Mouse (Mus musculus): ENCODE data around the gene Olfr986. TPM values are rescaled to one million over a fixed set of nuclear protein-coding genes. Genes with fewer than 3 reads are reported as not detected.

Gene Olfr986
- polyA plus RNA-seq, 1 experiment from 2014 or later: not detected

DNA sequence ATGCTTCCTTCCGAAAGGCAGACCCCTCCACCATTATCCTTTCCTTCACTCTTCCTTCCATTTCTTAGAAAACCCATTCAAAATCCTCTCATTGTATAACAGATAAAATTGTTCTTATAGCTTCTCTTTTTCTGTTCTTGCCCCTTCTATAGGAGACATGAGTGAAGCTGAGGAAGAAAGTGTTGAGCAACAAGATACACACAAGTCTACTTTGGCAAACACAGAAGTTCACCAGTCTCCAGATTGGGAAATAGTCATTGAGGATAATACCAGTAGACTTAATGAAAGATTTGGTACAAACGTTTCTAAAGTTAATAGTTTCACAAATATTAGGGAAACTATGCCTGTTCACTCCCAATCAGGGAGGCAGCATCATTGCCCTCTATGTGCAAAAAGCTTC lies 30.0 kb downstream of the Olfr986 start:
- no peak overlapping the region for H3K4me3 ChIP-seq
- H3K27ac ChIP-seq: no peak overlapping the region
- WGBS: 83% methylated on average over 2 of the region's 2 CpGs
- peaks cover 59% of the 10 kb centered on the region for H3K36me3 ChIP-seq
- no peaks in the 10 kb centered on the region for H3K27me3 ChIP-seq (ENCODE audit: insufficient read depth, poor library complexity, severe bottlenecking)
- no peaks in the 10 kb centered on the region for H3K4me1 ChIP-seq
- no peaks in the 10 kb centered on the region for H3K9me3 ChIP-seq
- DNase-seq (ENCODE audit: low spot score): no peak

DNA sequence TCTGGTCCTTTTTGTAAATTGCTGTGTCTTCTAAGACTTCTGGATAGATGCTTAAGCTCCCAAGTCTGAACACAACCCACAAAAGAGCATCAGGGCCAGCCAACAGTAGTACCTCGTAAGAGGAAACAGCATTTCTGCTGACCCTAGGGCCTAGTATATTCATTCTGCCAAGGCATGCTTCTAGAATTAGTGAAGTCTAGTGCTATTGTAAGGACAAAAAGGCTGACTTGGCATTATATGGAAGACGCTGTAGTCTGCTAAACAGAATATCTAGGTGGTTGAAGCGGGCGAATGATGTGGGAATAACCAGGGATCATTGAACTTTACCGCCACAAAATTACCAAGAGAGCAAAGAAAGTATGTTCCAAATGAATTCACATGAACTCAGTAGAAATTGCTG lies 33.3 kb downstream of the Olfr986 start:
- Histone ChIP-seq H3K36me3 (peaks cover 41% of the 10 kb centered on the region), H3K4me3 (no peak overlapping the region), H3K27me3 (ENCODE audit: insufficient read depth, poor library complexity, severe bottlenecking) (no peaks in the 10 kb centered on the region), H3K4me1 (no peaks in the 10 kb centered on the region), H3K27ac (no peak overlapping the region), H3K9me3 (no peaks in the 10 kb centered on the region)
- WGBS: 94% methylated on average over 5 of the region's 5 CpGs
- DNase-seq (ENCODE audit: low spot score): no peak

DNA sequence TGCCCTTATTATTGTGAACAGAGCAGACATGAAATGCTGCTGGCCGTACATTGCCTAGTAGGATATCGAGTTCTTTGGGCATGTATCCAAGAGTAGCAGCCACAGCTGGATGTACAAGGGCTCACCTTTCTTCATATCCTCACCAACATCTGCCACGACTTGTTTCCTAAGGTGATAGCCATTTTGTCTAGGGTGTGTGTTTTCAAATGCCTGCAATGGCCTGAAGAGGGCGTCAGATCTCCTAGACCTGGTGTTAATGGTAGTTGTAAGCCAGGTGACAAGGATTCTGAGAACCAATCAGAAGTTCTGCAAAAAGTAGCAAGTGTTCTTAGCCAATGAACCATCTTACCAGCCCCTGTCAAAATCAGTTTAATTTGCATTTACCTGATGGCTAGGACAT lies 35.9 kb downstream of the Olfr986 start:
- Histone ChIP-seq H3K36me3 (peaks cover 15% of the 10 kb centered on the region), H3K27ac (no peak overlapping the region), H3K9me3 (no peaks in the 10 kb centered on the region), H3K27me3 (ENCODE audit: insufficient read depth, poor library complexity, severe bottlenecking) (no peaks in the 10 kb centered on the region), H3K4me3 (no peak overlapping the region), H3K4me1 (no peaks in the 10 kb centered on the region)
- 72% methylated on average over 4 of the region's 4 CpGs for WGBS
- no peak for DNase-seq (ENCODE audit: low spot score)

DNA sequence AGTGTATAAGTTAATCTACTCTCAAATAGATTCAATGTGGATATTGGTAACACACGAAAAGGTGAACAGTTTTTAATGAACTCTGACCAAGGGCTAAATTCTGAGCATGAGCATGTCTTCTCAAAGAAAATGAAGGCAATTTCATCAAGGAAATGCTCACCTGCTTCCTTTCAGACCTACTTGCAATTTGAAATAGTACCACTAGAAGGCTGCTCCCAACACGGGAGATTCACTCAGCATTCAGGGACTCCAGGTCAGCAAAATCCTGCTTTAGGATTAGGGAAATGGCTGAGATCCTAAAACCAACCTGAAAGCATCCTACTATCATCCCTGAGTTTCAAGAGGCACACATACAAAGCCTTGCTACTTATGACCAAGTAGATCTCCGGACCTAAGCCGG lies 43.6 kb downstream of the Olfr986 start:
- WGBS: 62% methylated on average over 4 of the region's 4 CpGs
- Histone ChIP-seq H3K4me1 (no peaks in the 10 kb centered on the region), H3K27me3 (ENCODE audit: insufficient read depth, poor library complexity, severe bottlenecking) (no peaks in the 10 kb centered on the region), H3K9me3 (no peaks in the 10 kb centered on the region), H3K27ac (no peak overlapping the region), H3K36me3 (no peaks in the 10 kb centered on the region), H3K4me3 (no peak overlapping the region)
- no peak for DNase-seq (ENCODE audit: low spot score)

DNA sequence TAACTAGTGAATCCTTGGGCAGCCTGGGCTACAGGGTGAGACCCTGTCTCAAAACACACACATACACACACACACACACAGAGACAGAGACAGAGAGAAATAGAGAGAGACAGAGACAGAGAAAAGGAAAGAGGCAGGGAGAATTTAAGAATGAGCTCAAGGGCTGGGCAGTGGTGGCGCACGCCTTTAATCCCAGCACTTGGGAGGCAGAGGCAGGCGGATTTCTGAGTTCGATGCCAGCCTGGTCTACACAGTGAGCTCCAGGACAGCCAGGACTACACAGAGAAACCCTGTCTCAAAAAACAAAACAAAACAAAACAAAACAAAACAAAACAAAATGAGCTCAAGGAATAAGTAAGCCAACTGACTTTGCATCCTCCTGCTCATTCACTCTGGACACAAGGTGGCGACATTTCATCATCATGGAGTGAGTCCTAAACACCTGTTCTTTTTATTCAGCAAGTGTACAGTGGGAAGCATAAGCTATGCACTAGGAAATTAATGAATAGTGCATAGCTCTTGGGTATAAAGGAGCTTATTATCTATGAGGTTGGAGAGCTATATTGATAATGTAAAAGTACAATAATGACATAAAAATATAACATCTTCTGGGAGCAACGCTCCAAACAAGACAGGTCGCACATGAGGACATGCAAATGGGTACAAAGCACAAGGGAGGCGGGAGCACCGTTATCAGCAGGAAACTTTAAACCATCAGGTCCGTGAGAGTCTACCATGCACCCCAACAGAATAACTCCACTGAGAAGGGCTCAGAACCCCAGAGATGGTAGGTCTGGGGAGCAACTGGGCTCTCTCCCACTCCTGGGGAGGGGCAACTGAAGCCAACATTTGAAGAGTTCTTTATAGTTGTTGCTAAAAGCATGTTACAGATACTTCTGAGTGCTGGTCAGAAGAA lies 47.4 kb downstream of the Olfr986 start:
- Histone ChIP-seq H3K27ac (no peak overlapping the region), H3K27me3 (ENCODE audit: insufficient read depth, poor library complexity, severe bottlenecking) (no peaks in the 10 kb centered on the region), H3K4me1 (no peaks in the 10 kb centered on the region), H3K36me3 (no peaks in the 10 kb centered on the region), H3K4me3 (no peak overlapping the region), H3K9me3 (no peaks in the 10 kb centered on the region; the same call in 1 of the 2 replicates)
- DNase-seq (ENCODE audit: low spot score): no peak
- WGBS: 65% methylated on average over 10 of the region's 10 CpGs

DNA sequence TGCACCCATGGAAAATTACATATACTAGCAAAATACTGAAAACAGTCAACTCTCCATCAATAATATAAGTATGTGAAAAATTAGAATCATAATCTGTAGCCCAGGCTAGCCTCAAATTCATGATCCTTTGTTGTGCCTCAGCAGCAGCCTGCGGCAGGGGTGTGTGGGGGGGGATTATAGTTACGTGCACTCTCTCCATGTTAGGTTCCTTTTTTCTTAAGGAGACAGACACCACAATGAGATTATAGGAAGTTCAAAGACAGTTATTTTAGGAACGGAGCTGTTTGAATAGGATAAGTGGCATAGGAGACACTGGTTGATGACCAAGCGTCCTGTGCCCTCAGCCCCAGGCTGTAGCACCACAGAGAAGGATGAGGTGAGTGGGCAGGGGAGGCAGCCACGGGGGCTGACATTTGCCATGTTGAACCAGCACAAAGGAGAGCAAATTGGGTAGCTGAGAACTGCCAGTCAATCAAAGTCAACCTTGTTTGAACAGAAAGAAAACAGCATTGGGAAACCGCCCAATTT lies 48.1 kb downstream of the Olfr986 start:
- Histone ChIP-seq H3K27ac (no peak overlapping the region), H3K36me3 (no peaks in the 10 kb centered on the region), H3K27me3 (ENCODE audit: insufficient read depth, poor library complexity, severe bottlenecking) (no peaks in the 10 kb centered on the region), H3K4me1 (no peaks in the 10 kb centered on the region), H3K9me3 (no peaks in the 10 kb centered on the region; the same call in 1 of the 2 replicates), H3K4me3 (no peak overlapping the region)
- WGBS: 52% methylated on average over 6 of the region's 6 CpGs
- DNase-seq (ENCODE audit: low spot score): no peak

DNA sequence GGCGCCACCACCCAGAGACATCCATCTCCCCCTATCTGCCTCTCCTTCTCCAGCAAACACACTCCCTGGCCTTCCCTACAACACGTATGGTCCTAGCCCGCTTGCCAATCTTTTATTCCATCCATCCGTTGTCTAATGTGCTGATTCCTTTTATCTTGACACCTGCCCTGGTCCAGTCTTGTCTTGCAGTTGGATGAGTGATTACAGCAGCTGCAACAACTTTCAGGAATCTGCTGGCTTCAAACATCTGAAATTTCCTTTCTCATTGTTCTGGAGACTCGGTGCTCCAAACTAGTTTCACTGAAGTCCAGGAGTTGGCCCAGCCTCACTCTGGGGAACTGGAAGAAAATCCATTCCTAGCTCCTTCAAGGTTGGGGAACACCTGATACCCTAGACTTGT lies 48.8 kb downstream of the Olfr986 start:
- H3K27ac ChIP-seq: no peak overlapping the region
- H3K9me3 ChIP-seq: no peaks in the 10 kb centered on the region; the same call in 1 of the 2 replicates
- H3K27me3 ChIP-seq (ENCODE audit: insufficient read depth, poor library complexity, severe bottlenecking): no peaks in the 10 kb centered on the region
- no peak overlapping the region for H3K4me3 ChIP-seq
- no peak for DNase-seq (ENCODE audit: low spot score)
- WGBS: 66% methylated on average over 5 of the region's 5 CpGs
- no peaks in the 10 kb centered on the region for H3K4me1 ChIP-seq
- no peaks in the 10 kb centered on the region for H3K36me3 ChIP-seq

DNA sequence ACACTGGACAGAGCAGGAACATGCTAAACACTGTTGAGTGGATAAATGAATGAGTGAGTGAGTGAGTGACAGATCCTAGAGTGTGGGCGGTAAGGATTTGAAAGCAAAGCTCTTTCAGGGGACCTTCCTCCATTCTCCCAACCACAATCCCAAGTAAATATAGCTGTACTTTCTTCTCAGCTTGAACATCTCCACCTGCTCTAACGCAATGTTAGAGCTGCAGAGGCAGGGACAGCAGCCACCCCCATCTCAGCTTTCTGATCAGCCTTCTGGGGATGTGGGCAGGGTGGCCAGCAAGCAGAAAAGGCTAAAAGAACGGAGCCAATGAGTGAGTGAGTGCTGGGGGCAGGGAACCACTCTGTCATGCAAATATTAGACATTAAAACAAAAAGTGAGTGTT lies 50.3 kb downstream of the Olfr986 start:
- DNase-seq (ENCODE audit: low spot score): no peak
- H3K27me3 ChIP-seq (ENCODE audit: insufficient read depth, poor library complexity, severe bottlenecking): no peaks in the 10 kb centered on the region
- WGBS: 81% methylated on average over 3 of the region's 3 CpGs
- H3K9me3 ChIP-seq: no peaks in the 10 kb centered on the region; the same call in 1 of the 2 replicates
- no peak overlapping the region for H3K27ac ChIP-seq
- no peaks in the 10 kb centered on the region for H3K36me3 ChIP-seq
- no peak overlapping the region for H3K4me3 ChIP-seq
- no peaks in the 10 kb centered on the region for H3K4me1 ChIP-seq

DNA sequence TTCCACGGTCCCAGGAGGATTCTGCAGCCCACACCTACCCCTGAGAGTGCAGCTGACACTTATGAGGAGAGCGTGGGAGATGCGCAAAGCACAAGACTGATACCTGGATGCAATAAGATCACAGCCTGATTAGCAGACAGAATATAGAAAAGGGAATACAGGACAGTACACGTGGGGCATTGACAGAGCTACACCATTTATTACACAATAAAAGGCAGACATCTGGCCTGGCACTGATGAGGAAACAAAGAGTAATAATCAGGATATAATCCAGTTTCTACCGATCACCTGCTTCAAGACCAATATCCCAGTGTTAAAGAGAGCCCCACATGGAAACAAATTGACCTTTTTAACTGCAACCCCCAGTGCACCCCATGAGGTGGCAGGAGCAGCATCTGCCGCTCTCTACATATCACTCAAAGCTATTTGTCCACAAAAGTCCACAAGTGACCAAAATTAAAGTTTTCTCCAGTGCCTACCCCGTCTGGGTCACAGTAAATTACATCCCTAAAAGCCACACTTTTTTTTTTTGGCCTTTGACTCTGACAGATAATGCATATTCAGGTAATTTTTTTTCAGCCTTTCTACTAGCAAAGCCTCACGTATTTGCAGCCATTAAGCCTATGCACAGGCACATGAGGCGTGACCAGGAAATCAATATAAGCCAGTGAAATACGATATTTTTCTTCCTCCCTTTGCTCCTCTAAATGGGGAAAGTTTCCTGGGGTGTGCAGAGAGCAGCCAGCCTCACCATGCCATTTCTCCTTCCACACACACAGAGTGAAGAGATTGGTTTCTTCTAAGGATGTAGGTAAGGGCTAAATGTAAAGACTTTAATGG lies 53.7 kb downstream of the Olfr986 start:
- no peak overlapping the region for H3K4me3 ChIP-seq
- WGBS: 74% methylated on average over 10 of the region's 10 CpGs
- H3K9me3 ChIP-seq: no peaks in the 10 kb centered on the region; the same call in 1 of the 2 replicates
- H3K27ac ChIP-seq: no peak overlapping the region
- H3K27me3 ChIP-seq (ENCODE audit: insufficient read depth, poor library complexity, severe bottlenecking): no peaks in the 10 kb centered on the region
- DNase-seq (ENCODE audit: low spot score): no peak
- no peaks in the 10 kb centered on the region for H3K36me3 ChIP-seq
- no peaks in the 10 kb centered on the region for H3K4me1 ChIP-seq

DNA sequence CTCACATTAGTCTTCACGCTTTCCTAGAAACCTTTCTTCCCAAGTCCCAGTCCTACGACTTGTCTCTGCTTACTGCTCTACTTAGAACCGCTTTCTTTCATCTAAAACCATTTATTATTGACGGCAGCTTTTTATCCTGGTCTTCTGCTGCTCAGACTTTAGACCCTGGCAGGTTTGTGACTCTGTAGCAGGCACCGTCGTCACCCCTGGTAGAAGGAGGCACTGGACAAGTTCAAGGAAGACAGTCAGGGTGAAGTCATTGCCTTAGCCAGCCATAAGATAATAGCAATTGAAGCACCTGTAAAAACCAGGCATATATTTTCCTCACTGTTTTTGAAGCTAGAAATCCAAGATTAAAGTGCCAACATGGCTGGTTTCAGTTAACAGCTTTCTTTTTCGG lies 54.5 kb downstream of the Olfr986 start:
- 83% methylated on average over 7 of the region's 7 CpGs for WGBS
- peaks cover 7% of the 10 kb centered on the region for H3K27me3 ChIP-seq (ENCODE audit: insufficient read depth, poor library complexity, severe bottlenecking)
- no peak for DNase-seq (ENCODE audit: low spot score)
- H3K27ac ChIP-seq: no peak overlapping the region
- H3K36me3 ChIP-seq: no peaks in the 10 kb centered on the region
- no peaks in the 10 kb centered on the region for H3K4me1 ChIP-seq
- H3K9me3 ChIP-seq: no peaks in the 10 kb centered on the region; the same call in 1 of the 2 replicates
- H3K4me3 ChIP-seq: no peak overlapping the region

All from heart, embryonic 10.5 days (tissue).